Mouse (Mus musculus) intestine, embryonic 16.5 days (tissue): ENCODE measurements around the gene 1700093K21Rik. TPM values are rescaled to one million over a fixed set of nuclear protein-coding genes. Genes with fewer than 3 reads are reported as not detected.
"Not testable (repeated sequence)": the region's sequence is repeated elsewhere in the genome, so short reads cannot be mapped to it uniquely, and the experiment has no call there.

Source experiments
- ATAC-seq: fragments of 200-750 bp; cut with Nextera tagmentation; 2 replicates; pipeline ENCODE4 v1.8.0; 2017; ENCODE audit warnings: moderate TSS enrichment, moderate library complexity
- H3K27ac ChIP-seq: fragments of 300-500 bp; sonication (generic); 2 replicates; pipeline ENCODE4 v1.5.1; 2014; ENCODE audit warnings: mild to moderate bottlenecking, low read length
- H3K27me3 ChIP-seq: fragments of 300-500 bp; sonication (generic); replicated peaks from 2 replicates; pipeline ENCODE4 v1.6.1; 2014; ENCODE audit warnings: low read length, control low read depth, mixed read lengths; ENCODE audit not compliant: control insufficient read depth, insufficient read depth
- H3K36me3 ChIP-seq: fragments of 300-500 bp; sonication (generic); 2 replicates; pipeline ENCODE4 v1.6.1; 2014; ENCODE audit warnings: low read length, control low read depth; ENCODE audit not compliant: control insufficient read depth, insufficient read depth
- H3K4me1 ChIP-seq: fragments of 300-500 bp; sonication (generic); 2 replicates; pipeline ENCODE4 v1.6.1; 2014; ENCODE audit warnings: low read length, control low read depth, mixed read lengths; ENCODE audit not compliant: control insufficient read depth, insufficient read depth
- H3K4me2 ChIP-seq: fragments of 300-500 bp; sonication (generic); 2 replicates; pipeline ENCODE4 v1.6.1; 2014; ENCODE audit warnings: low read depth, low read length, control low read depth
- H3K4me3 ChIP-seq: fragments of 300-500 bp; sonication (generic); 2 replicates; pipeline ENCODE4 v1.5.1; 2014; ENCODE audit warnings: mild to moderate bottlenecking, low read length
- H3K9ac ChIP-seq: fragments of 300-500 bp; sonication (generic); 2 replicates; pipeline ENCODE4 v1.6.1; 2014; ENCODE audit warnings: low read depth, low read length
- H3K9me3 ChIP-seq: fragments of 300-500 bp; sonication (generic); 2 replicates; pipeline ENCODE4 v1.6.1; 2016; ENCODE audit warnings: low read length, control low read depth; ENCODE audit not compliant: control insufficient read depth
- WGBS: fragments of 180-500 bp; shearing (Covaris S2); extraction: QIAGEN DNeasy Blood & Tissue Kit; methylation state at CpG from one replicate; pipeline ENCODE4 v1.1.7; 2014; 5-methylcytosine and 5-hydroxymethylcytosine counted together
- polyA plus RNA-seq: library from polyadenylated mRNA; unstranded; fragments of >200 nt; fragmentation: Nextera tagmentation; extraction: Ambion mirVana; gene quantifications from 2 replicates; pipeline ENCODE4 v1.2.1, GENCODE M21; 2015

1700093K21Rik gene
- not detected in 2 replicates for polyA plus RNA-seq

DNA sequence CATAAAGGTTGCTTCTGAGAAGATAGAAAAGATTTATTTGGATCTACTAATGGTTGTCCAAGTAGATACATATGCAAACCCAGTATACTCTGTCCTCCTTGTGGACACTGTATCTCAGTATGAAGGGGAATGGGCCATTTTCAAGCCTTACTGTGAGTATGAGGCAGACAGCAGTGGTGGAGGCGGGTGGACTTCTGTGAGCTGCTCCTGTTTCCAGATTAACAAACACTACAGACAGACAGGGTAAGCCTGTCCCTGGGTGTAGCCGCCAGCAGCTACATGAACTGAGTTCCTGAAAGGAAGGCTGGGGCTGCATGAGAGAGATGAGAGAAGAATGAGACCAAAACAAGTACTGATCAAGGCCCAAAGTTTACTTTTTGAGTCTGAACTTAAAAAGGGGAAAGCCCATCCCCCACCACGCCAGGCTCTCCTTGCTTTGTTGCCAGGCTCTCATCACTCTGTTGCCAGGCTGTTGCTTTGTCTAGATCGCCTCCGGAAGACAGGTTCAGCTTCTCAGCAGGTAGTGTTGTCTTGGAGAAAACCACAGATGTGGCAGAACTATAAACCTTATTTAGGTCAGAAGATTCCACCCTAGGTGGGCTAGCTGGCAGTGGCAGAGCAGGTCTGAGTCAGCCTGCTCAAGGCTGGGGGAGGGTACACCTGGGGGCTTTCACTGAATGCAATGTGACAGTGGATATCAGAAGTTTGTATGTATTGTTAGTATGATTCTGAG lies at the start of gene 1700093K21Rik:
Gene 1700093K21Rik, minus strand, starts transcription at position 683 of the 733 bp plus-strand sequence.
- Histone ChIP-seq H3K4me1 (no peaks in the 10 kb centered on the region), H3K4me3 (no peak within 1 kb of the TSS), H3K4me2 (no peak within 1 kb of the TSS), H3K9me3 (no peaks in the 10 kb centered on the region), H3K27ac (no peak within 1 kb of the TSS), H3K9ac (no peak within 1 kb of the TSS), H3K27me3 (no peaks in the 10 kb centered on the region), H3K36me3 (no peaks in the 10 kb centered on the region)
- ATAC-seq, result no peak
- WGBS, result 45% methylated on average over 5 of the region's 5 CpGs

DNA sequence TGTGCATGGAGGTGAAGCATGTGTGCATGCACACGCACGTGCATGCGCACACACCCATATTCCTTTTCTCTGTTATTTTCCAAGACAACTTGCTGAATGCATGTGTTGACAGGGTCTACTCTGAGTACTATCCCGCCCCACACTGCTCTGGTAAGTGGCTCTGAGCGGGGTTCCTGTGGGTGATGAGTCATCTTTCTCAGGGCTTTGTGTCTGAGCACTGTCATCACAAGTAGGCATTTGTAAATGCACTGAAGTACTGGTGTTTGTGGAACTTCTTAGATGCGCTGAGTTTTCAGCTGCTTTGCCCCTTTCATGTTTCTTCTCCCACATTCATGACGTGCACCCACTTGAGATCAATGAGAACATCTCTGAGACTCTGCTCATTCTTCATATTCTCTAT lies 49.2 kb upstream of the 1700093K21Rik start:
- Histone ChIP-seq H3K36me3 (no peaks in the 10 kb centered on the region), H3K27me3 (no peaks in the 10 kb centered on the region), H3K9ac (no peak overlapping the region), H3K27ac (no peak overlapping the region), H3K4me3 (no peak overlapping the region), H3K4me2 (no peak overlapping the region), H3K9me3 (no peaks in the 10 kb centered on the region), H3K4me1 (no peaks in the 10 kb centered on the region)
- 91% methylated on average over 7 of the region's 7 CpGs for WGBS
- ATAC-seq, result no peak

GRCm38 (mm10) chr11:23565761-23566160 lies 44.8 kb upstream of the 1700093K21Rik start:
- Histone ChIP-seq H3K27ac (no peak overlapping the region), H3K4me3 (no peak overlapping the region), H3K9ac (no peak overlapping the region), H3K27me3 (no peaks in the 10 kb centered on the region), H3K36me3 (no peaks in the 10 kb centered on the region), H3K9me3 (no peaks in the 10 kb centered on the region), H3K4me1 (no peaks in the 10 kb centered on the region), H3K4me2 (no peak overlapping the region)
- whole genome bisulfite sequencing, result 62% methylated on average over 6 of the region's 6 CpGs
- peak; percentile 53 for ATAC-seq

GRCm38 (mm10) chr11:23557039-23557630 lies 36.2 kb upstream of the 1700093K21Rik start:
- H3K36me3 ChIP-seq, result no peaks in the 10 kb centered on the region
- H3K4me1 ChIP-seq, result no peaks in the 10 kb centered on the region
- no peak for ATAC-seq
- H3K27ac ChIP-seq, result no peak overlapping the region
- 59% methylated on average over 6 of the region's 6 CpGs for WGBS
- H3K9me3 ChIP-seq, result no peaks in the 10 kb centered on the region
- H3K4me3 ChIP-seq, result no peak overlapping the region
- H3K9ac ChIP-seq, result no peak overlapping the region
- no peaks in the 10 kb centered on the region for H3K27me3 ChIP-seq
- no peak overlapping the region for H3K4me2 ChIP-seq

DNA sequence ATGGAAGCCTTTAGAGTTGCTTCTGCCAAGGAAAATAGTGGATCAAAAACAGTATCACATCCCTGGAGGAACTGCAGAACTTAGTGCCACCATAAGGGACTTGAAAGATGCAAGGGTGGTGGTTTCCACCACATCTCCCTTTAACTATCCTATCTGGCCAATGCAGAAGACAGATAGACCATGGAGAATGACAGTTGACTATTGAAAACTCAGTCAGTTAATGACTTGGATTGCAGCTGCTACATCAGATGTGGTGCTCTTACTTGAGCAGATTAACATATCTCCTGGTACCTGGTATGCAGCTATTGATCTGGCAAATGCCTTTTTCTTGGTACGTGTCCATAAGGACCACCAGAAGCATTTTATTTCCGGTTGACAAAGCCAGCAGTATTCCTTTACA lies 16.5 kb upstream of the 1700093K21Rik start:
- 82% methylated on average over 2 of the region's 2 CpGs for WGBS
- Histone ChIP-seq H3K4me1 (no peaks in the 10 kb centered on the region), H3K36me3 (no peaks in the 10 kb centered on the region), H3K27me3 (no peaks in the 10 kb centered on the region), H3K9ac (no peak overlapping the region), H3K4me3 (no peak overlapping the region), H3K4me2 (no peak overlapping the region), H3K9me3 (no peaks in the 10 kb centered on the region), H3K27ac (no peak overlapping the region)
- ATAC-seq, result no peak

- no peak overlapping the region for H3K4me2 ChIP-seq
- H3K4me3 ChIP-seq, result no peak overlapping the region
- no peaks in the 10 kb centered on the region for H3K9me3 ChIP-seq
- H3K36me3 ChIP-seq, result no peaks in the 10 kb centered on the region
- no peaks in the 10 kb centered on the region for H3K27me3 ChIP-seq
- no peaks in the 10 kb centered on the region for H3K4me1 ChIP-seq
- no peak overlapping the region for H3K27ac ChIP-seq
- 79% methylated on average over 3 of the region's 3 CpGs for WGBS
- no peak overlapping the region for H3K9ac ChIP-seq
- ATAC-seq, result no peak
Measured at GRCm38 (mm10) chr11:23518981-23519380, 2.0 kb downstream of the 1700093K21Rik start.

DNA sequence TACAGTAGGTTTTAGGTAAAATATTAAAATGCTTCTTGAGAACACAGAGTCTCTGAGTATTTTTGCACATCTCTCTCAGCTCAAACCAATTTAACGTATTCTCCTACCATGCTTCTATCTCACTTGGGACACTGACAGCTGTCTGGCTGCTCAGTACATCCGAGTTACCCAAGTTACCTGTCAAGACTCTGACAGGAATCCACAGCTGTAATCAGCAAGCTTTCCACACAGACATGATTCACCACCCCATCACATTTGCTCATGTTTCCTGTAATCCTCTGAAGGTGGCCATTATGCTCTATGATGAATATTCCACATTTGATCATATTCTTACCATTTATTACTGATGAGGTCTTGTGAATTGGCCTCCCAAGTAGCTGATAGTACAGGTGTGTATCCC lies 5.6 kb downstream of the 1700093K21Rik start:
- Histone ChIP-seq H3K27ac (no peak overlapping the region), H3K9me3 (no peaks in the 10 kb centered on the region), H3K4me1 (no peaks in the 10 kb centered on the region), H3K4me3 (no peak overlapping the region), H3K9ac (no peak overlapping the region), H3K36me3 (no peaks in the 10 kb centered on the region), H3K4me2 (no peak overlapping the region), H3K27me3 (no peaks in the 10 kb centered on the region)
- no peak for ATAC-seq
- 75% methylated on average over 2 of the region's 2 CpGs for WGBS

DNA sequence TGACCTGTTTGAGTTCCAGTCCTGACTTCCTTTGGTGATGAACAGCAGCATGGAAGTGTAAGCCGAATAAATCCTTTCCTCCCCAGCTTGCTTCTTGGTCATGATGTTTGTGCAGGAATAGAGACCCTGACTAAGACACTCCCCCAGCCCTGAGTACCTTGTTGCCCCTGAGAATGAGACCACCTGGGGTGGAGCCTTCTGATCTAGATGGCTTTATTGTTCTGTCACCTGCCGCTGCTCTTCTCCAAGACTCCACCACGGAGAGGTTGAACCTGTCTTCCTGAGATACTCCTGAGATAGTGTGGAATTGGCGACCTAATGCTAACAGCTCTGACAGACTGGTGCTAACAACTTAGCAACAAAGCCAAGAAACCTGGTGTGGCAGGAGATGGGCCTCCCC lies 6.2 kb downstream of the 1700093K21Rik start:
- not testable (repeated sequence) for H3K27me3 ChIP-seq, ATAC-seq

GRCm38 (mm10) chr11:23504801-23505200 lies 16.2 kb downstream of the 1700093K21Rik start:
- H3K4me1 ChIP-seq, H3K27ac ChIP-seq, H3K4me3 ChIP-seq, H3K4me2 ChIP-seq, H3K36me3 ChIP-seq, H3K9ac ChIP-seq, H3K9me3 ChIP-seq, H3K27me3 ChIP-seq, ATAC-seq: not testable (repeated sequence)
- WGBS, result 78% methylated on average over 5 of the region's 5 CpGs

More for the DNA sequence above, 6.2 kb downstream of the 1700093K21Rik start:
- not testable (repeated sequence) for H3K9ac ChIP-seq, H3K36me3 ChIP-seq, H3K9me3 ChIP-seq, H3K27ac ChIP-seq, H3K4me2 ChIP-seq, H3K4me1 ChIP-seq, H3K4me3 ChIP-seq
- 40% methylated on average over 4 of the region's 4 CpGs for WGBS
